Mouse (Mus musculus) frontal cortex, postnatal 14 days (tissue): ENCODE measurements at regions not wholly inside any gene's neighbourhood (a gene's known extent, or its start where the extent isn't known, plus 50 kb on each side); places are given as distances from the start of the nearest gene placed in this dataset.

Experiments used
- DNase-seq, 2 experiments: peaks; one replicate each; pipeline ENCODE4 v3.0.0; 2022; ENCODE audit warnings: low spot score in 2 of 2

- no peak for DNase-seq
These were observed 57.3 kb downstream of the Edn1 start for GRCm38 (mm10) chr13:42358588-42358987.

GRCm38 (mm10) chr13:42367655-42368554, 66.6 kb downstream of the Edn1 start:
- no peak for DNase-seq

- DNase-seq = no peak
These were observed 68.5 kb downstream of the Edn1 start for GRCm38 (mm10) chr13:42369826-42370225.

- no peak for DNase-seq
These were observed 70.9 kb downstream of the Edn1 start for GRCm38 (mm10) chr13:42372201-42372600.

GRCm38 (mm10) chr13:42374181-42374596, 72.9 kb downstream of the Edn1 start:
- peak in 1 of 2 experiments; percentile 3 for DNase-seq

GRCm38 (mm10) chr13:42379675-42380074, 78.4 kb downstream of the Edn1 start:
- no peak for DNase-seq

GRCm38 (mm10) chr13:42383099-42383498, 81.8 kb downstream of the Edn1 start:
- no peak for DNase-seq

- DNase-seq = no peak
These were observed 89.1 kb downstream of the Edn1 start for GRCm38 (mm10) chr13:42390389-42390788.

GRCm38 (mm10) chr13:42391330-42392005, 90.2 kb downstream of the Edn1 start:
- no peak for DNase-seq

GRCm38 (mm10) chr13:42392701-42393100, 91.4 kb downstream of the Edn1 start:
- no peak for DNase-seq

- no peak for DNase-seq
These were observed 93.3 kb downstream of the Edn1 start for GRCm38 (mm10) chr13:42394572-42394971.

GRCm38 (mm10) chr13:42401513-42401912, 100.2 kb downstream of the Edn1 start:
- DNase-seq = no peak

- peak; percentile 9 to 25 for DNase-seq
These were observed 102.2 kb downstream of the Edn1 start for GRCm38 (mm10) chr13:42403231-42404020.

- no peak for DNase-seq
These were observed 111.5 kb downstream of the Edn1 start for GRCm38 (mm10) chr13:42412652-42413282.

- DNase-seq = no peak
These were observed 145.6 kb downstream of the Edn1 start for GRCm38 (mm10) chr13:42446921-42447320.

- no peak for DNase-seq
These were observed 152.4 kb downstream of the Edn1 start for GRCm38 (mm10) chr13:42453665-42454064.

- no peak for DNase-seq
These were observed 158.6 kb downstream of the Edn1 start for GRCm38 (mm10) chr13:42459892-42460291.

GRCm38 (mm10) chr13:42478825-42479224, 177.5 kb downstream of the Edn1 start:
- no peak for DNase-seq

GRCm38 (mm10) chr13:42490956-42491680, 189.3 kb upstream of the Phactr1 start:
- no peak for DNase-seq

GRCm38 (mm10) chr13:42494371-42494770, 186.1 kb upstream of the Phactr1 start:
- no peak for DNase-seq

- DNase-seq = no peak
These were observed 182.1 kb upstream of the Phactr1 start for GRCm38 (mm10) chr13:42498351-42498750.
